Mouse (Mus musculus): ENCODE data around the gene Gm21256.
"Not testable (repeated sequence)": the region's sequence is repeated elsewhere in the genome, so short reads cannot be mapped to it uniquely, and the experiment has no call there.

Gene Gm21256

GRCm38 (mm10) chrY:47450660-47451059 lies at the start of gene Gm21256:
Gene Gm21256 (plus strand): TSS chrY:47450960.
- not testable (repeated sequence) for DNase-seq (ENCODE audit: low spot score in 2 of 2)
